Mouse (Mus musculus) cerebellum, postnatal 36 days (tissue): ENCODE measurements at regions not wholly inside any gene's neighbourhood (a gene's known extent, or its start where the extent isn't known, plus 50 kb on each side); places are given as distances from the start of the nearest gene placed in this dataset.

Experiments
- DNase-seq, 2 experiments: peaks; one replicate each; pipeline ENCODE4 v3.0.0; 2021 to 2022; ENCODE audit warnings: mixed read lengths in 2 of 2

- no peak for DNase-seq
Measured at GRCm38 (mm10) chr17:63802846-63803245, 60.0 kb upstream of the Fer start.

DNA sequence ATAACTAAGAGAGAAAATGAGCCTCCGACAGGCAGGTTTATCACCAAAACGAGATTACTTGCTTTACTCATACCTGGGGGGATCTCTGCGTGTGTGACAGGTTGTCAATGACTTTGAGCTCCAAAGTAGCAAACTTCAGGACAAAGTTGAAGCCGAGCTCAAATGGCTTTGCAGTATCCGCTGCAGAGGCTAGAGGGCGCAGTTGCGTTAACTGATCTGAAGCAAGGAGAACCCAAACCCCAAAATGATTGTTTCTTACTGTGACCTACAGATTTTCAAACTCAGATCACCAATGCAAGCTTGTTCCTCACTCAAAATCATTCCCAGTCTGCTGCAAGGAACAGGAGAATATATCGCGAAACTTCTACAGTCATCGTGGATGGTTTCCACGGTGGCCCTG lies 59.3 kb upstream of the Fer start:
- DNase-seq, result peak; percentile 76 to 80

- no peak for DNase-seq
Measured at GRCm38 (mm10) chr17:63804416-63804815, 58.4 kb upstream of the Fer start.

- DNase-seq, result no peak
Measured at GRCm38 (mm10) chr17:63806360-63806759, 56.5 kb upstream of the Fer start.

DNA sequence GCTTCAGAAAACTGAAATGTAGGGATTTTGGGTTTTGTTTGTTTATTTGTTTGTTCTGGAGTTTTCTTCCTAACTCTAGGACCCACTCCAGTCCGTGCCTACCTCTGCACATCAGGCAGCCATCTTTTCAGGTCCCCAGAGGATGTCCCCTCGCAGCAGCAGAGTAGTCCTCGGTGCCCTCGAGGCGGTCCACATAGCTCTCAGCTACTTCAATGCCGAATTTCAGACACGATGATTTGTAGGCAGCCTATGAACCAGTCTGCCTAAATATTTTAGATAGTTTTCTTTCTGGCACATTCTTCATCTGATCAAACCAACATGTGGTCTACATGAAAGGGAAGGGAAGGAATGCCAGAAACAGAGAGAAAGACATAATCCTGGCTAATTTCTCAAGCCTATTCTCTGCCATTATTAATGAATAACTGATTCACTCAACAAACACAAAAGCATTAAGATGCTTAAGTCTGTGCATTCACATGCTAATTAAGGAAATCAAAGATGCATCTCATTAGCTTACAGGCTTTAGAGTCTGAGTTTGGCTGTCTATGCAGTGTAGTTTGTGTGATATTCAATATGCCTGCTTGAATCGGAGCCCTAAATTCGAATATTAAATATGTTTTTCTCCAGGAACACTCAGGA lies 55.2 kb upstream of the Fer start:
- DNase-seq, result no peak

- no peak for DNase-seq
Measured at GRCm38 (mm10) chr17:63808756-63809155, 54.1 kb upstream of the Fer start.

DNA sequence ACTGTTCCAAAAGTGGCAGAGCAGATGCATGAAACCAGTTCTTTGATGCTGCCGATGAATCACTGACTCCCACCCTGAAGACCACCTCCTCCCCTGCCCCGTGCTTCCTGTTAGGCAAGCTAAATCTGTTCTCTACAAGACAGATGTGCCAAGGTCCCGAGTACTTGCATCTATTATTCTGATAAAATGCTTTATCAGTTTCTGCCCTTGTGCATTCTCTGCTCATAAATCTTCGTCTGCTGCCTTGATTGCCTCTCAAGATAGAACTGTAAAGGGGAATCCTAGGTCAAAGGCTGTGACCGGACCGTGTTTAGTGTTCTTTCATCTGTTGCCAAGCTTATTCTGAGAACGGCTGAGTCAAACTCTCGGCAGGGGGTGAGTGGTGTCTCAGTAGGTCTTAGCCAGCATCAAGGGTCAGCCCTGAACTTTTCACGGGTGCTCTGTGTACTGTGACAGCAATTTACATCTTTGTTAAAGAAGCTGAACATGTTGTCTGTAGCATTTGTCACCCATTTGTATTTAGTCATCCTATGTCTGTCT lies 51.5 kb upstream of the Fer start:
- DNase-seq, result no peak

GRCm38 (mm10) chr17:63812586-63812985 lies 50.3 kb upstream of the Fer start:
- no peak for DNase-seq
